Mouse (Mus musculus) myocyte (in vitro differentiated cells): ENCODE data around the gene Lrrk1.

Experiments used
- MYOD1 ChIP-seq, 3 experiments: IDR thresholded peaks; one replicate each; pipeline ENCODE4 v1.6.1; 2011; ENCODE audit warnings: control low read depth in 2 of 3, low read depth in 2 of 3, mild to moderate bottlenecking in 2 of 3, moderate library complexity in 1 of 3; ENCODE audit not compliant: insufficient read length in 2 of 3, control insufficient read depth in 1 of 3
- MYOG ChIP-seq, 3 experiments: IDR thresholded peaks; one replicate each; pipeline ENCODE4 v1.6.1; 2011; ENCODE audit warnings: control low read depth in 2 of 3, low read depth in 2 of 3, mild to moderate bottlenecking in 2 of 3; ENCODE audit not compliant: insufficient read length in 2 of 3, control insufficient read depth in 1 of 3, insufficient read depth in 1 of 3

DNA sequence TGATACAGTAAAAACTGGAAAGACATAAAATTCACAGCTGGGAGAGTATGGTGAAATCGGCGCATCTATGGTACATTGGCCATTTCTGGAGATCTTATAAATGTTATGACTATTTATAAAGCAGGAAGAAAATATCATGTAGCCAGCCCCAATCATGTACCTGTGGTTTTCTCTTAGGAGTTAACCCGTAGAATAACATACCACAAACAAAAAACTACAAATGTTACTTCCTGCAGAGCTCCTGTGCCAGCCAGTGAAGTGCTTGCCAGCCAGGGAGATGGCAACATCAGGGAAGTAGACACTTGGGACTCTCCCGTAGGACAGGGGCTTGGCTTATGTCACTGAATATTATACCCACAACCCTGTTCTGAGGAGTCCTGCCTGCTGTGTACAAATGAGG, 37.1 kb downstream of the Lrrk1 start:
- TF ChIP-seq MYOG (IDR thresholded peaks at IDR 0.05; ENCODE audit: control insufficient read depth in 1 of 3, insufficient read depth in 1 of 3, insufficient read length in 2 of 3, low read depth in 2 of 3) (no peak), MYOD1 (IDR thresholded peaks at IDR 0.05; ENCODE audit: control insufficient read depth in 1 of 3, insufficient read length in 2 of 3, low read depth in 2 of 3) (no peak)
